Comparison of ENCODE assay signal across 9 mouse cellular contexts in genomic region chr1:80408586-80408985, GRCm38 (mm10). TPM values are rescaled to one million over a fixed set of nuclear protein-coding genes. Genes with fewer than 3 reads are reported as not detected.
DNase-seq lines count a peak whose midpoint lies in the region; ATAC-seq and TF ChIP-seq lines count a peak whose summit lies in the region.
"Had no signal": no experiment of that assay in that cellular context is flagged by ENCODE, and none has a peak within 500 bp of the region (broad histone marks: within the 10 kb centered on the region; RNA-seq: fewer than 3 reads in every experiment).

No protein-coding gene starts in this region.

- peaks cover 4% of the 10 kb centered on the region for H3K27me3 ChIP-seq in forebrain, embryonic 11.5 days (ENCODE audit: control insufficient read depth, insufficient read depth, low read length)
- H3K27me3 ChIP-seq: liver, embryonic 15.5 days had no signal

- no peak overlapping the region for H3K9ac ChIP-seq in forebrain, embryonic 11.5 days (ENCODE audit: low read length)
- H3K9ac ChIP-seq: liver, embryonic 15.5 days had no signal

- H3K9me3 ChIP-seq in forebrain, embryonic 11.5 days (ENCODE audit: control insufficient read depth, low read length): no peaks in the 10 kb centered on the region
- H3K9me3 ChIP-seq: liver, embryonic 15.5 days had no signal

- DNase-seq in MEL-GATA-1-ER (ENCODE audit: extremely low read depth, low read depth): peak; percentile 51
- peak; percentile 97 for DNase-seq in brain, embryonic 14.5 days (ENCODE audit: low read depth)
- DNase-seq in forebrain, embryonic 11.5 days (ENCODE audit: low spot score): peak; percentile 80
- DNase-seq in heart, postnatal 4 days: peak; percentile 76
- peak; percentile 55 to 68 for DNase-seq in layer of hippocampus, adult 2 months (ENCODE audit: low spot score in 2 of 2)
- DNase-seq in lung, postnatal 14 days: peak; percentile 84
- DNase-seq in retina, adult 2 months (ENCODE audit: low read depth, low spot score): peak; percentile 64
- DNase-seq in thymus, postnatal 25 days: peak; percentile 78

- no peaks in the 10 kb centered on the region for H3K4me1 ChIP-seq in forebrain, embryonic 11.5 days (replicated peaks; ENCODE audit: control insufficient read depth, insufficient read depth, low read length)
- H3K4me1 ChIP-seq: liver, embryonic 15.5 days had no signal

- WGBS in forebrain, embryonic 11.5 days: 2% methylated on average over 3 of the region's 3 CpGs

- H3K4me2 ChIP-seq in forebrain, embryonic 11.5 days (ENCODE audit: low read depth, low read length, severe bottlenecking): no peak overlapping the region
- H3K4me2 ChIP-seq: liver, embryonic 15.5 days had no signal

- no peak overlapping the region for H3K4me3 ChIP-seq in forebrain, embryonic 11.5 days (ENCODE audit: low read depth, low read length)
- no peak overlapping the region for H3K4me3 ChIP-seq in layer of hippocampus, adult 2 months
- H3K4me3 ChIP-seq: liver, embryonic 15.5 days had no signal

- no peaks in the 10 kb centered on the region for H3K36me3 ChIP-seq in forebrain, embryonic 11.5 days (ENCODE audit: control insufficient read depth, insufficient read depth, low read length)
- H3K36me3 ChIP-seq: liver, embryonic 15.5 days had no signal

- ATAC-seq in forebrain, embryonic 11.5 days (replicated peaks; ENCODE audit: low FRiP score): peak; percentile 90

- no peak overlapping the region for H3K27ac ChIP-seq in forebrain, embryonic 11.5 days (ENCODE audit: low read depth, low read length)
- H3K27ac ChIP-seq in layer of hippocampus, adult 2 months: no peak overlapping the region
- H3K27ac ChIP-seq: liver, embryonic 15.5 days had no signal

- TF ChIP-seq CTCF in brain, embryonic 14.5 days (IDR thresholded peaks at IDR 0.05; ENCODE audit: borderline replicate concordance, extremely low read depth, insufficient read depth, insufficient read length): peak; percentile 71; the same call in 1 of the 2 replicates
- TF ChIP-seq CTCF in layer of hippocampus, adult 2 months (conservative IDR thresholded peaks at IDR 0.05): peak; percentile 86

- no peak for TF ChIP-seq POLR2A in brain, embryonic 14.5 days (IDR thresholded peaks at IDR 0.05; ENCODE audit: borderline replicate concordance, extremely low read depth, insufficient read depth, insufficient read length, poor library complexity, severe bottlenecking)

RNA-seq across cellular contexts. Expression of gene Gm45261, which starts 52.7 kb away (rescaled TPM):
- not detected in 2 replicates for polyA plus RNA-seq in brain, embryonic 14.5 days (2012; rRNA removed)
- not detected in 2 replicates for polyA plus RNA-seq in forebrain, embryonic 11.5 days (2014; fragmentation: Nextera tagmentation; extraction: Ambion mirVana)
- total RNA-seq in heart, postnatal 4 days (2021): not detected
- total RNA-seq in layer of hippocampus, adult 2 months (2021): not detected
- polyA plus RNA-seq: liver, embryonic 15.5 days had no signal
